Mouse (Mus musculus) heart, postnatal 0 days (tissue): ENCODE results near the gene Chn2.

Experiments used
- CTCF ChIP-seq: IDR thresholded peaks from 2 replicates; pipeline ENCODE4 v1.5.1; 2016; ENCODE audit warnings: antibody characterized with exemption, control low read depth, low read depth
- EP300 ChIP-seq: IDR thresholded peaks from 2 replicates; pipeline ENCODE4 v1.6.1; 2016; ENCODE audit warnings: antibody characterized with exemption, low read depth

DNA sequence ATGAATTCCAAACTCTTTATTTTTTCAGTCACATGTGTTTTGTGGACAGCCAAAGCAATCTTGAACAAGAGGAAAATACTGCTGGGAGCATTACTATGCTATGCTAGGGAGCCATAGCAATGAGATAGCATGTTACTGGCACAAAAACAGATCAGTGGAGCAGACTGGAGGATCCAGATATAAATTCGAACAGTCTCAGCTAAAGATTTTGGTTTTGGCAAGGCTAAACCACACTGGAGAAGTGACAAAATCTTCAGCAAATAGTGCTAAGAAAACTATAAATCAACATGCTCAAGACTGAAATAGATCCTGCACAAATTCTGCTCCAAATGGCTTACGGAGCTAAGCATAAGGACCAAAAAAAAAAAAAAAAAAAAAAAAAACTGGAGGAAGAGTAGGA is 273.7 kb downstream of the Chn2 start:
- no peak for TF ChIP-seq CTCF
- TF ChIP-seq EP300 = no peak
